Mouse (Mus musculus) CH12.LX (cell line): ENCODE measurements around the gene Gldn.

Experiments
- MAFK ChIP-seq: IDR thresholded peaks from 2 replicates; pipeline ENCODE4 v1.6.1; 2011; ENCODE audit warnings: low read length, improper control_type of control experiment; ENCODE audit not compliant: insufficient replicate concordance
- POLR2A ChIP-seq: IDR thresholded peaks from 2 replicates; pipeline ENCODE4 v1.6.1; 2011; ENCODE audit warnings: low read depth, mild to moderate bottlenecking, improper control_type of control experiment, low read length
- SIN3A ChIP-seq: IDR thresholded peaks from 2 replicates; pipeline ENCODE4 v1.6.1; 2012; ENCODE audit warnings: low read length, improper control_type of control experiment, inconsistent platforms

GRCm38 (mm10) chr9:54336532-54337144 lies 50.4 kb downstream of the Gldn start:
- TF ChIP-seq SIN3A = no peak
- no peak for TF ChIP-seq POLR2A
- no peak for TF ChIP-seq MAFK
